16 mouse cellular contexts compared by ENCODE assay signal in the genomic region with DNA sequence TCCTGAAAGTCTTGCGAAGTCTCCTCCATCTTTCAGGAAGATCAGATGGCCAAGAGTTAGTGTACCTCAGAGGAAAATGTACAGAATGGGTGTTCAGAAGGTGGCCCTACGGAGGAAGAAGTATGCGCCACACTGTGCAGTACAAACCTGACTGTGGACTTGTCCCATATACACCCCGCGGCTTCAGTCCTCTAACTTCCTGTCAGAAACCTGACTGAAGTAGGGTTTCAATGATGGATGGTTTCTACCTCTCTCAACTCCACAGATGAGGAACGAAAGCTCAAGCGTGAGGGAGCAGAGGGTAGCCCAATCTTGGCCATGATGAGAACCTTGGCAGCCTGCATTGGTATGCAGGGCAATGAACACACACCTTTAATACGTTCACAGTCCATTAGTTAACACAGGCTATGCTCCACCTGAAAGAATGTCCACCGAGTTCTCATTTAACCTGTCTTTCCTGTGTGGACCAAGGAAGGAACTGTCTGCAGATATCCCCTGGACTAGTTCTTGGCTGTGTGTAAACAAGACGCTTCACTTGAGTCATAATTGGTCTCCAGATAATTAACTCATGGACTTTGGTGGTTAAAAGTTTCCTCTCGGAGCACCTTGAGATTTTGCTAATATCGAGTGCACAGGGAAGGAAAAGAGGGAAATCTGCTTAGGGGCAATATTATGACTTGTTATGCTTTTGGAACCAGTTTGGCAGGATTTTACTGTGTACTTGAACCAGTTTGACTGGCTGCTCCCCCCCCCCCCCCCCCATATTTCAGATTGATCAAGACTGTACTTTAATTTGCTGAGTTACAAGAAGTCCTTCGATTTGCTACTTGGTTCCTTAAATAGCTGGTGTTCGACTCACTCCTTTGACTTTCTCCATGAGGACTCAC. TPM values are rescaled to one million over a fixed set of nuclear protein-coding genes. Genes with fewer than 3 reads are reported as not detected.
DNase-seq lines count a peak whose midpoint lies in the region; ATAC-seq and TF ChIP-seq lines count a peak whose summit lies in the region.
"Had no signal": no experiment of that assay in that cellular context is flagged by ENCODE, and none has a peak within 500 bp of the region (broad histone marks: within the 10 kb centered on the region; RNA-seq: fewer than 3 reads in every experiment).

No protein-coding gene starts in this region.

- no peaks in the 10 kb centered on the region for H3K27me3 ChIP-seq in embryonic facial prominence, embryonic 14.5 days (replicated peaks; ENCODE audit: control insufficient read depth, insufficient read depth, low read length)
- no peaks in the 10 kb centered on the region for H3K27me3 ChIP-seq in embryonic facial prominence, embryonic 10.5 days (replicated peaks; ENCODE audit: low read depth, poor library complexity, severe bottlenecking)
- no peaks in the 10 kb centered on the region for H3K27me3 ChIP-seq in kidney, postnatal 0 days (ENCODE audit: insufficient read depth, low read length)
- H3K27me3 ChIP-seq: Patski had no signal

- intact Hi-C loops in left cerebral cortex, postnatal 36 days (cut with DNase I): no loop called here
- intact Hi-C loops in heart, postnatal 25 days (cut with DNase I): no loop called here

- no peak overlapping the region for H3K9ac ChIP-seq in embryonic facial prominence, embryonic 14.5 days (ENCODE audit: low read depth, low read length)
- no peak overlapping the region for H3K9ac ChIP-seq in kidney, postnatal 0 days (ENCODE audit: low read depth, low read length)

- H3K4me1 ChIP-seq in embryonic facial prominence, embryonic 14.5 days (ENCODE audit: control insufficient read depth, insufficient read depth, low read length): peaks cover 10% of the 10 kb centered on the region
- peaks cover 28% of the 10 kb centered on the region for H3K4me1 ChIP-seq in embryonic facial prominence, embryonic 10.5 days
- 0 out of 2 replicates have a peak, but pooled peaks cover 8% of the 10 kb centered on the region for H3K4me1 ChIP-seq in kidney, postnatal 0 days (replicated peaks; ENCODE audit: insufficient read depth, low read length)

- no peak overlapping the region for H3K27ac ChIP-seq in embryonic facial prominence, embryonic 14.5 days (replicated peaks; ENCODE audit: low read depth, low read length)
- no peak overlapping the region for H3K27ac ChIP-seq in embryonic facial prominence, embryonic 10.5 days (replicated peaks)
- peak overlapping the region; percentile 70; the same call in 1 of the 2 replicates for H3K27ac ChIP-seq in kidney, postnatal 0 days
- H3K27ac ChIP-seq: forebrain, embryonic 10.5 days had no signal

- H3K4me3 ChIP-seq in embryonic facial prominence, embryonic 14.5 days (ENCODE audit: low read depth, low read length): no peak overlapping the region
- H3K4me3 ChIP-seq in embryonic facial prominence, embryonic 10.5 days: no peak overlapping the region
- H3K4me3 ChIP-seq in kidney, postnatal 0 days (replicated peaks; ENCODE audit: low read depth, low read length): no peak overlapping the region
- H3K4me3 ChIP-seq: forebrain, embryonic 10.5 days had no signal

- TF ChIP-seq CTCF in kidney, postnatal 0 days (IDR thresholded peaks at IDR 0.05; ENCODE audit: low read depth): no peak

- no peaks in the 10 kb centered on the region for H3K36me3 ChIP-seq in embryonic facial prominence, embryonic 14.5 days (ENCODE audit: control insufficient read depth, insufficient read depth, low read length)
- no peaks in the 10 kb centered on the region for H3K36me3 ChIP-seq in embryonic facial prominence, embryonic 10.5 days (replicated peaks)
- H3K36me3 ChIP-seq in kidney, postnatal 0 days (ENCODE audit: insufficient read depth, low read length): no peaks in the 10 kb centered on the region
- H3K36me3 ChIP-seq: forebrain, embryonic 10.5 days had no signal

- no peak for ATAC-seq in embryonic facial prominence, embryonic 14.5 days (ENCODE audit: low read depth)
- peak; percentile 67; the same call in 1 of the 2 replicates for ATAC-seq in kidney, postnatal 0 days (replicated peaks; ENCODE audit: low FRiP score, low read depth)
- ATAC-seq: Patski had no signal

- no peaks in the 10 kb centered on the region for H3K9me3 ChIP-seq in embryonic facial prominence, embryonic 14.5 days (ENCODE audit: control insufficient read depth, low read length)
- H3K9me3 ChIP-seq in embryonic facial prominence, embryonic 10.5 days: no peaks in the 10 kb centered on the region
- H3K9me3 ChIP-seq in kidney, postnatal 0 days (replicated peaks; ENCODE audit: low read length): no peaks in the 10 kb centered on the region
- H3K9me3 ChIP-seq: forebrain, embryonic 10.5 days had no signal

- H3K4me2 ChIP-seq in embryonic facial prominence, embryonic 14.5 days (ENCODE audit: low read depth, low read length): no peak overlapping the region
- H3K4me2 ChIP-seq in kidney, postnatal 0 days (ENCODE audit: low read length): no peak overlapping the region
- H3K4me2 ChIP-seq: liver, embryonic 11.5 days had no signal

- DNase-seq in embryonic facial prominence, embryonic 14.5 days (ENCODE audit: low spot score): peak; percentile 55
- no peak for DNase-seq in embryonic facial prominence, embryonic 10.5 days (ENCODE audit: low spot score)
- DNase-seq in thymus, postnatal 14 days: peak; percentile 22
- no peak for DNase-seq in thymus, postnatal 25 days
- no peak for DNase-seq in kidney, postnatal 0 days (ENCODE audit: low spot score)
- DNase-seq in left cerebral cortex, postnatal 36 days (ENCODE audit: low spot score in 2 of 2): no peak
- no peak for DNase-seq in heart, postnatal 25 days (ENCODE audit: low spot score)
- DNase-seq in ovary, postnatal 36 days (ENCODE audit: low spot score): no peak
- DNase-seq: cerebellum, postnatal 10 days; gastrocnemius, postnatal 36 days; lung, postnatal 14 days; right cerebral cortex, adult 18-20 months; thymus, adult 18-20 months had no signal

- 80% methylated on average over 14 of the region's 14 CpGs for WGBS in embryonic facial prominence, embryonic 14.5 days
- WGBS in embryonic facial prominence, embryonic 10.5 days: 88% methylated on average over 14 of the region's 14 CpGs
- WGBS in kidney, postnatal 0 days: 69% methylated on average over 14 of the region's 14 CpGs

RNA-seq across cellular contexts. Expression of gene Hectd1, which starts 34.0 kb away (rescaled TPM):
- polyA plus RNA-seq in embryonic facial prominence, embryonic 14.5 days (2014; fragmentation: Nextera tagmentation; extraction: Ambion mirVana): 40.4 and 41.6 TPM in 2 replicates
- 34.1 and 35.1 TPM in 2 replicates for polyA plus RNA-seq in embryonic facial prominence, embryonic 10.5 days (2016; fragmentation: Nextera tagmentation; extraction: Ambion mirVana)
- polyA plus RNA-seq in kidney, postnatal 0 days (2015; fragmentation: Nextera tagmentation; extraction: Ambion mirVana): 28.1 and 30.9 TPM in 2 replicates
- 10 to 100 TPM; 80.3 to 85.1 TPM for total RNA-seq in left cerebral cortex, postnatal 36 days (2021)
- total RNA-seq in heart, postnatal 25 days (2021): 10 to 100 TPM; 76.9 to 84.5 TPM

Comparison
In these comparisons a context has a peak if more than half of its experiments do, and no peak if none do; other contexts are left out.
1. DNase-seq: peak in embryonic facial prominence, embryonic 14.5 days (single experiment) and thymus, postnatal 14 days (single experiment); none in embryonic facial prominence, embryonic 10.5 days (single experiment), thymus, postnatal 25 days (single experiment), kidney, postnatal 0 days (single experiment), left cerebral cortex, postnatal 36 days (0 of 2), heart, postnatal 25 days (single experiment) and ovary, postnatal 36 days (single experiment).